Mouse (Mus musculus) kidney, embryonic 14.5 days (tissue): ENCODE results near the gene Gabbr2. TPM values are rescaled to one million over a fixed set of nuclear protein-coding genes. Genes with fewer than 3 reads are reported as not detected.

Experiments used
- ATAC-seq: fragments of 200-750 bp; cut with Nextera tagmentation; 2 replicates; pipeline ENCODE4 v1.8.0; 2017; ENCODE audit warnings: moderate number of reproducible peaks, mild to moderate bottlenecking, moderate TSS enrichment, moderate library complexity; ENCODE audit not compliant: low FRiP score, low TSS enrichment
- H3K27ac ChIP-seq: fragments of 300-500 bp; sonication (generic); 2 replicates; pipeline ENCODE4 v1.5.1; 2014; ENCODE audit warnings: low read depth, mild to moderate bottlenecking, low read length, moderate library complexity, mixed read lengths
- H3K27me3 ChIP-seq: fragments of 300-500 bp; sonication (generic); 2 replicates; pipeline ENCODE4 v1.6.1; 2014; ENCODE audit warnings: mild to moderate bottlenecking, low read length; ENCODE audit not compliant: control insufficient read depth, insufficient read depth
- H3K36me3 ChIP-seq: fragments of 300-500 bp; sonication (generic); 2 replicates; pipeline ENCODE4 v1.6.1; 2014; ENCODE audit warnings: low read length, mixed read lengths; ENCODE audit not compliant: control insufficient read depth, insufficient read depth
- H3K4me1 ChIP-seq: fragments of 300-500 bp; sonication (generic); 2 replicates; pipeline ENCODE4 v1.6.1; 2014; ENCODE audit warnings: low read length, mixed read lengths; ENCODE audit not compliant: control insufficient read depth, insufficient read depth
- H3K4me2 ChIP-seq: fragments of 300-500 bp; sonication (generic); replicated peaks from 2 replicates; pipeline ENCODE4 v1.6.1; 2014; ENCODE audit warnings: low read depth, mild to moderate bottlenecking, low read length
- H3K4me3 ChIP-seq: fragments of 300-500 bp; sonication (generic); 2 replicates; pipeline ENCODE4 v1.5.1; 2014; ENCODE audit warnings: mild to moderate bottlenecking, low read length
- H3K9ac ChIP-seq: fragments of 300-500 bp; sonication (generic); 2 replicates; pipeline ENCODE4 v1.6.1; 2014; ENCODE audit warnings: low read depth, mild to moderate bottlenecking, low read length, moderate library complexity
- H3K9me3 ChIP-seq: fragments of 300-500 bp; sonication (generic); 2 replicates; pipeline ENCODE4 v1.6.1; 2016; ENCODE audit warnings: low read length; ENCODE audit not compliant: control insufficient read depth
- WGBS: fragments of 180-500 bp; shearing (Covaris S2); extraction: QIAGEN DNeasy Blood & Tissue Kit; methylation state at CpG from one replicate; pipeline ENCODE4 v1.1.7; 2014; 5-methylcytosine and 5-hydroxymethylcytosine counted together
- polyA plus RNA-seq: library from polyadenylated mRNA; unstranded; fragments of >200 nt; fragmentation: Nextera tagmentation; extraction: Ambion mirVana; gene quantifications from 2 replicates; pipeline ENCODE4 v1.2.1, GENCODE M21; 2014

Gene Gabbr2
- polyA plus RNA-seq, 1 experiment from 2014 or later: 0.43 TPM

DNA sequence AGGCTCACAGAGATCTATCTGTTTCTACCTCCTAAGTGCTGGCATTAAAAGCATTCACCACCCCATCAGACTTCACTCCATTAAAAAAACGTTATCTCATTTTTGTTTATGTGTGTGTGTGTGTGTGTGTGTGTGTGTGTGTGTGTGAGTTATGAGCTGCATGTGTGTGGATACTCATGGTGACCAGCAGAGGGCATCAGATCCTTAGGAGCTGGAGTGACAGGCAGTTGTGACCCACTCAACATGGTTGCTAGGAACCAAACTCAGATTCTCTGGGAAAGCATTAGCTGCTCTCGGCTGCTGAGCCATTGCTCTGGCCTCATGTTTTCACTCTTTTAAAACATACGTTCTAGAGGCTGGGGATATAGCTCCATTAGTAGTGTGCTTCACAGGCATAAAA, 218.4 kb downstream of the Gabbr2 start:
- no peak overlapping the region for H3K27ac ChIP-seq
- 88% methylated on average over 3 of the region's 3 CpGs for WGBS

DNA sequence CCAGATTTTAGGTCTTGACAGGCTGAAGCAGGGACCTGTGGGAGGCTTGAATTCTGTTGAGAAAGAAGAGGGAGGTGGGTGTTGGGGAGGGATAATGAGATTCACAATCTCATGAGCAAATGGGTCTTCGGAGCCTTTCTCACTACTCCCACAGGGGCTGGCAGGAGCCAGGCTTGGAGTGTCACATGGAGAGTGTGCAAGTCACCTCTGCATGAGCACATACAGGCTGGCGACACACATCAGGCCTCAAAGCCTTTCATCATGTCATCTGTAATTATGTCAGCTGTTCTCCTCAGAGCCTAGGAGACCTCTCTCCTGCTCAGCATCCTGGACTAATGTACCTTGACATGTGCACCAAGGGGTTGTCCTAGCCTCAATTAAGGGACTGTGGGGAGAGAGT, 219.1 kb downstream of the Gabbr2 start:
- Histone ChIP-seq H3K9ac (no peak overlapping the region), H3K4me3 (no peak overlapping the region), H3K9me3 (no peaks in the 10 kb centered on the region), H3K4me2 (no peak overlapping the region), H3K27ac (no peak overlapping the region), H3K27me3 (no peaks in the 10 kb centered on the region), H3K4me1 (no peaks in the 10 kb centered on the region), H3K36me3 (no peaks in the 10 kb centered on the region)
- ATAC-seq: no peak
- 82% methylated on average over 2 of the region's 2 CpGs for WGBS

More for the DNA sequence above, 218.4 kb downstream of the Gabbr2 start:
- H3K4me2 ChIP-seq: no peak overlapping the region
- no peaks in the 10 kb centered on the region for H3K4me1 ChIP-seq
- no peaks in the 10 kb centered on the region for H3K9me3 ChIP-seq
- H3K9ac ChIP-seq: no peak overlapping the region
- H3K27me3 ChIP-seq: no peaks in the 10 kb centered on the region
- H3K36me3 ChIP-seq: no peaks in the 10 kb centered on the region
- no peak for ATAC-seq
- no peak overlapping the region for H3K4me3 ChIP-seq

DNA sequence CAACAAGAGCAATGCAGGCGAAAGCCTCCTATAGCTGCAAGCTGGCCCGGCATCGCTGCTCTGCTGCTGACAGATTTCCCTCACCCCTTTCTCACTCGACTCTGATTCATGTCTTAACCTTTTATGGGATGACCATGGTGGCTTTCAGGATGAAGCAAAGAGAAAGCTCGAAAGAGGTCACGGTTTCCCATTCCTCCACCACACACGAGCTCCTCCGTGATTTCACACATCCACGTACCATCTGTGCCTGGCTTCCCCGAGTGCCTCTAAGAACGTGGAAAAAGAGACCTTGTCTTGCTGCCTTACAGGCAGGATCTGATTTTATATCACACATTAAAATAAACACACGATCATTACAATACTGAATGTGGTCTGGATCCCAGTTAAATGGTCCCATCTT, 220.6 kb downstream of the Gabbr2 start:
- no peak overlapping the region for H3K27ac ChIP-seq
- no peaks in the 10 kb centered on the region for H3K9me3 ChIP-seq
- no peak overlapping the region for H3K4me3 ChIP-seq
- WGBS: 81% methylated on average over 12 of the region's 12 CpGs
- H3K36me3 ChIP-seq: no peaks in the 10 kb centered on the region
- no peak overlapping the region for H3K4me2 ChIP-seq
- no peaks in the 10 kb centered on the region for H3K4me1 ChIP-seq
- H3K9ac ChIP-seq: no peak overlapping the region
- no peaks in the 10 kb centered on the region for H3K27me3 ChIP-seq
- no peak for ATAC-seq

DNA sequence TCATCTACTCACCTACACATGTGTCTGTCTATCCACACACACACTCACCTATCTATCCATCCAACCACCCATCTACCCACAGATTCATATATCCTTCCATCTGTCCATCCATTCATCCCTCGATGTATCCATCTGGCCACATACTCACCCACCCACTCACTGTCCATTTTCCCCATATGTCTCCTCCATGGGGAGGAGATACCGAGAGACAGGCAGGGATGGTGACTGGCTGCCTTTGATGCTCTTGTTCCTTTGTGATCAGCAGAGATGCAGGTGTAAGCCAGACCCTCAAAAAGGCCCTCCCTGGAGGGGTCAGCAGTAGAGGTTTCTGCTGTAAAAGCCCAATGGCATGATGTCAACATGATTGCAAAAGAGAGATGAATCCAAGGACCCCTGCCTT, 221.0 kb downstream of the Gabbr2 start:
- no peaks in the 10 kb centered on the region for H3K27me3 ChIP-seq
- H3K4me1 ChIP-seq: no peaks in the 10 kb centered on the region
- no peak overlapping the region for H3K9ac ChIP-seq
- no peaks in the 10 kb centered on the region for H3K9me3 ChIP-seq
- WGBS: 89% methylated on average over 2 of the region's 2 CpGs
- H3K27ac ChIP-seq: no peak overlapping the region
- H3K4me2 ChIP-seq: no peak overlapping the region
- no peak overlapping the region for H3K4me3 ChIP-seq
- no peak for ATAC-seq
- no peaks in the 10 kb centered on the region for H3K36me3 ChIP-seq

DNA sequence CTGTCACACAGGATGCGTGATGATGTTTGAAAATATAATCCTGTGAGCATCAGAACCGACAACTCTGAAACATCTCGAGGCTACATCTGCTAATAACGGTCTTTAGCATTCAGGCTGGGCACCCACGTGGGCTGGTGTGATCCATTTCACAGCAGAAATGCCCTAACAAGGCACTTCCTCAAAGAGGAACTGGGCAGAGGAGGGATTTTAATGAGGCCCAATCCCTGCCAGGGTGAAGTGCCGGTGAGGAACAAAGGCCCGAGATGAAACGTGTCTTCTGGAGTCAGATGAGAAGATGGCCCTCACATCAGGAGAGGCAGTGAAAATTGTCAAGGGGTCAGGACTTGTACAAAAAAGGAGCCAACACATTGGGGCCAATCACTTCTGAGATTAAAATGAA, 221.6 kb downstream of the Gabbr2 start:
- Histone ChIP-seq H3K4me2 (no peak overlapping the region), H3K27ac (no peak overlapping the region), H3K4me1 (no peaks in the 10 kb centered on the region), H3K27me3 (no peaks in the 10 kb centered on the region), H3K9me3 (no peaks in the 10 kb centered on the region), H3K9ac (no peak overlapping the region), H3K36me3 (no peaks in the 10 kb centered on the region), H3K4me3 (no peak overlapping the region)
- WGBS: 82% methylated on average over 8 of the region's 8 CpGs
- ATAC-seq: no peak

DNA sequence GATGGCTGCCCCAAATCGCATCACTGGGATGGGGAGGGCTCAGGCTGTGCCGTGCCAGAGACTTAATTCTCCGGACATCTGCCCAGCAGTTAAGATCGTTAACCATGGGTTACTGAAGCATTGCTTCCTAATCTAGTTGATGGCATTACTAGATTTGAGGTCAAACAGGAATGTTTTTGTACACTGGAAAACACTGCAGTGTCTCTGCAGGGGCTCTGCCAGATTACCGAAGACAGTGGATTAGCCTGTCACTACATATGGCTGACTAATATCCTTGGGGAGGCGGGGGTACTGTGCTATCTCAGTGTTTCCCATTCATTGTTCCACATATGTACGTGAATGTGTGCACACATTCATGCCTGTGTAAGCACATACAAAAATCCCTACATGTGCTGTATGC, 225.3 kb downstream of the Gabbr2 start:
- no peaks in the 10 kb centered on the region for H3K27me3 ChIP-seq
- no peaks in the 10 kb centered on the region for H3K36me3 ChIP-seq
- H3K4me2 ChIP-seq: no peak overlapping the region
- WGBS: 77% methylated on average over 7 of the region's 7 CpGs
- no peaks in the 10 kb centered on the region for H3K9me3 ChIP-seq
- H3K4me3 ChIP-seq: no peak overlapping the region
- no peak for ATAC-seq
- H3K9ac ChIP-seq: no peak overlapping the region
- no peaks in the 10 kb centered on the region for H3K4me1 ChIP-seq
- no peak overlapping the region for H3K27ac ChIP-seq

DNA sequence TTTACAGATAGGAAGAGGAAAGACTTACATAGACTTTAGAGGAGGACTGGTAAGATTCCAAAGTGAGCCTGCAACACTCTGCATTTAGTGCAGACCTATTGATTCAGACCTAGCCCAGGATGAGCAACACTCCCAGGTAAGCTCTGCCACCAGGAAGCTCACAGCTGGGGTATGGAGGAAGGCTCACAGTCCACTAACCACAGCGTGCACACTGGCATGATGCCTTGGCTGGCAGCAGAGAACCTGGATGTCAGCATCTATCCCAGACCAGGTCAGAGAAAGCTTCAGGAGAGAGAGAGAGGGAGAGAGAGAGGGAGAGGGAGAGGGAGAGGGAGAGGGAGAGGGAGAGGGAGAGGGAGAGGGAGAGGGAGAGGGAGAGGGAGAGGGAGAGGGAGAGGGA, 231.8 kb downstream of the Gabbr2 start:
- no peak for ATAC-seq
- H3K4me2 ChIP-seq: no peak overlapping the region
- H3K9me3 ChIP-seq: no peaks in the 10 kb centered on the region
- WGBS: 73% methylated on average over 1 of the region's 1 CpGs
- no peaks in the 10 kb centered on the region for H3K36me3 ChIP-seq
- H3K9ac ChIP-seq: no peak overlapping the region
- H3K27ac ChIP-seq: no peak overlapping the region
- H3K4me3 ChIP-seq: no peak overlapping the region
- H3K27me3 ChIP-seq: no peaks in the 10 kb centered on the region
- H3K4me1 ChIP-seq: no peaks in the 10 kb centered on the region

DNA sequence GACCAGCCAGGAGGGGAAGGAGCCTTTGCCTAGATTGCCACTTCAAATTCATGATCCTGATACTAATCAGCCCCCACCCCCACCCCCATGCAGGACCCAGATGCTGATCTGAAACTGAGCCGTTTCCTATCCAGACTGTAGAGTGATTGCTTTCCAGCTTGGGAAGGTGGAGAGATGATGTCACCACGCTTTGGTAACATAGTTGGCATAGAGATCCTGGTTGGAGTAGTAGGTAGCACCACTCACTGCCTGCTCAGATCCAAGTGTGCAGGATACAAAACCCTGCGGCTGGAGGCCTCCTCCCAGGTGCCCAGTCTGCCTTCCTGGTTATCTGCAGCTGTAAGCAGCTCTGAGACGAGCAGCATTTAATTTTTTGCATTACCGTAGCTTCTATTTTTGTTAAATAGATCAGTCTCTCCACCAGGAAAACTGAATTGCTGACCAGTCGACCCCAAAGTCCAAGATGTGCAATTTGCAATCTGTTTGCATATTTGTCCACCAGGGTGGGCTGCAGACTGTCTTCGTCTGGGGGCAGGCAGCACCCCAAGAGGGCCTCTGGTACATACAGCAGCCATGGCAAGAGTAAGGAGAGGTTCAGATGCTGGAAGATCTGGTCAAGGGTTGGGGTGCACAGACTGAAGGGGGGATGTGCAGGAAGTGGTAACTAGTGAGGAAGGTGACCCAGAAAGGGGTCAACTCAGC, 233.2 kb downstream of the Gabbr2 start:
- no peaks in the 10 kb centered on the region for H3K4me1 ChIP-seq
- WGBS: 73% methylated on average over 7 of the region's 7 CpGs
- H3K9ac ChIP-seq: no peak overlapping the region
- no peak for ATAC-seq
- no peaks in the 10 kb centered on the region for H3K27me3 ChIP-seq
- H3K4me2 ChIP-seq: no peak overlapping the region
- H3K27ac ChIP-seq: no peak overlapping the region
- H3K4me3 ChIP-seq: no peak overlapping the region
- H3K36me3 ChIP-seq: no peaks in the 10 kb centered on the region
- no peaks in the 10 kb centered on the region for H3K9me3 ChIP-seq

DNA sequence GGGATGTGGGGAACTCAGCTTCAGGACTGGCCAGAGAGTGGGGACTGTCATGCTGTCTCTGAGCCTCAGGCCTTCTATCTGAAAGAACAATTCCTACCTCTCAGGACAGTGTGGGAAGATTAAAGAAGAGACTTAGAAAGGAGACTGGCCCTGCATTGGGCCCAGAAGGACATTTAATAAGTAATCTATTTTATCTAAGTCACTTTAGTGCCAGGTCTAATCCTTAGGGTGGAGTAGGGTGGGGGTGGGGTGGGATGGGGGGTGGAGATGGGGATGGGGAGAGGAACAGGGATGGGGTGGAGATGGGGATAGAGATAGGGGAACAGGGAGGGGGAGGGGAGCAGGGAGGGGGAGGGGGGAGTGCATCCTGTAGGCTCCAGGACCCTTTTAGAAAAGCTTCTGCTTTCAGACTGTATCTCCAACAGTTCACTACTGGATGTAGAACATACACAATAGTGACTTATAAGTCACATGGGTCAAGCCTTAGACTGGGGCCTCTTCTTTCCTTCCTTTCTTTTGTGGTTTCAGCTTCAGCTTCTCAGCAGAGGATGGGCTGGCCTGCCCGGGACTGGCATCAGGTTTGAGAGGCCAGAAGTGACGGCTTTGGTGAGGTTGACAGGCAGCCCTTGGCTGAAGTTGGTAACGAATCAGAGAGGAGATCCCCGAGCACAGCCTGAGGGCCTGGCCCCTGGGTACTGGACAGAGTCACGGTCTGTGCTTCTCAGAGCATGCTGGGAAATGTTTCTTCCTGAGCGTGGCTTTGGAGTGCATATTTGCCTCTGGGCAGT, 237.1 kb downstream of the Gabbr2 start:
- no peak overlapping the region for H3K4me3 ChIP-seq
- H3K4me1 ChIP-seq: no peaks in the 10 kb centered on the region
- no peaks in the 10 kb centered on the region for H3K9me3 ChIP-seq
- no peak overlapping the region for H3K27ac ChIP-seq
- H3K4me2 ChIP-seq: no peak overlapping the region
- H3K36me3 ChIP-seq: no peaks in the 10 kb centered on the region
- no peak overlapping the region for H3K9ac ChIP-seq
- peak; percentile 35; the same call in 1 of the 2 replicates for ATAC-seq
- no peaks in the 10 kb centered on the region for H3K27me3 ChIP-seq
- WGBS: 40% methylated on average over 6 of the region's 6 CpGs
